Mouse (Mus musculus) bone marrow, adult 2 months (tissue): ENCODE measurements around the gene Eif4g3.

ENCODE experiments used
- CTCF ChIP-seq: fragments of 200-500 bp; IDR thresholded peaks from 2 replicates; pipeline ENCODE4 v1.5.1; 2011; ENCODE audit warnings: low read length, control low read depth; ENCODE audit not compliant: control insufficient read depth, insufficient read depth
- POLR2A ChIP-seq: fragments of 200-500 bp; IDR thresholded peaks from 2 replicates; pipeline ENCODE4 v1.6.1; 2011; ENCODE audit warnings: low read depth, mild to moderate bottlenecking, control low read depth, low read length, borderline replicate concordance; ENCODE audit not compliant: control insufficient read depth

GRCm38 (mm10) chr4:137963431-137963830 is 29.4 kb upstream of the Eif4g3 start:
- TF ChIP-seq POLR2A (no peak), CTCF (no peak)
